10 mouse cellular contexts compared by ENCODE assay signal in the genomic region with DNA sequence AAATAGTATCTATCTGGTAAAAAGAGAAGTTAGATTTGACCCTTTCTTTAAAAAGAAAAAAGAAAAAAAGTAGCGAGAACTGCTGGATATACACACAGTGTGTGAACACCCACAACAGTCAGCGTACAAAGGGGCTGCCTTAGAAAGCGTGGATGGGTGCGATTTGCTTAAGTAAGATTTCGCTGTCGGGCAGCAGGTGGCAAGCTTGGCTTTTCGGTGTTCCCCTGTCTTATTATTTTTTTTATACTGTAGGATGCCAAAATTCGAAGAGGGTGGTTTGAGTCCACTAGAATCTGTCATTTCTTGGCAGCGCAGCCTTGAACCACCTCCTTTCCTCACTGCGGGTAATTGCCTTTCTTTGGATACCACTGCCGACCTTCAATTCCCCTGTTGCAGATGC.
DNase-seq lines count a peak whose midpoint lies in the region; ATAC-seq lines count a peak whose summit lies in the region.
"Had no signal": no experiment of that assay in that cellular context is flagged by ENCODE, and none has a peak within 500 bp of the region (broad histone marks: within the 10 kb centered on the region; RNA-seq: fewer than 3 reads in every experiment).

No protein-coding gene starts in this region.

- peaks cover 24% of the 10 kb centered on the region for H3K4me1 ChIP-seq in embryonic facial prominence, embryonic 14.5 days (ENCODE audit: control insufficient read depth, insufficient read depth, low read length)
- H3K4me1 ChIP-seq in embryonic facial prominence, embryonic 10.5 days: peaks cover 13% of the 10 kb centered on the region
- H3K4me1 ChIP-seq: neural tube, embryonic 12.5 days had no signal

- whole genome bisulfite sequencing in embryonic facial prominence, embryonic 14.5 days: 65% methylated on average over 11 of the region's 11 CpGs
- 89% methylated on average over 11 of the region's 11 CpGs for WGBS in embryonic facial prominence, embryonic 10.5 days

- 0 out of 2 replicates have a peak, but pooled peaks have one; percentile 22 for ATAC-seq in embryonic facial prominence, embryonic 14.5 days (ENCODE audit: low read depth)

- peak; percentile 74 for DNase-seq in embryonic facial prominence, embryonic 14.5 days (ENCODE audit: low spot score)
- no peak for DNase-seq in embryonic facial prominence, embryonic 10.5 days (ENCODE audit: low spot score)
- DNase-seq in testis, postnatal 10 days (ENCODE audit: low spot score): peak; percentile 58
- no peak for DNase-seq in testis, postnatal 14 days (ENCODE audit: low spot score)
- peak; percentile 35 to 68 for DNase-seq in left cerebral cortex, adult 18-20 months (ENCODE audit: low spot score in 2 of 2)
- peak; percentile 69 for DNase-seq in telencephalon, adult 2 months (ENCODE audit: low read depth, low spot score)
- no peak for DNase-seq in thymus, adult 18-20 months
- no peak for DNase-seq in kidney, adult 18-20 months

- no peaks in the 10 kb centered on the region for H3K9me3 ChIP-seq in embryonic facial prominence, embryonic 14.5 days (ENCODE audit: control insufficient read depth, low read length)
- H3K9me3 ChIP-seq in embryonic facial prominence, embryonic 10.5 days: no peaks in the 10 kb centered on the region
- H3K9me3 ChIP-seq: embryonic facial prominence, embryonic 12.5 days; neural tube, embryonic 12.5 days had no signal

- H3K9ac ChIP-seq in embryonic facial prominence, embryonic 14.5 days (ENCODE audit: low read depth, low read length): no peak overlapping the region
- H3K9ac ChIP-seq: embryonic facial prominence, embryonic 12.5 days; neural tube, embryonic 12.5 days had no signal

- H3K4me3 ChIP-seq in embryonic facial prominence, embryonic 14.5 days (ENCODE audit: low read depth, low read length): no peak overlapping the region
- no peak overlapping the region for H3K4me3 ChIP-seq in embryonic facial prominence, embryonic 10.5 days
- H3K4me3 ChIP-seq: embryonic facial prominence, embryonic 12.5 days; neural tube, embryonic 12.5 days had no signal

- no peak overlapping the region for H3K27ac ChIP-seq in embryonic facial prominence, embryonic 14.5 days (replicated peaks; ENCODE audit: low read depth, low read length)
- no peak overlapping the region for H3K27ac ChIP-seq in embryonic facial prominence, embryonic 10.5 days (replicated peaks)
- H3K27ac ChIP-seq: embryonic facial prominence, embryonic 12.5 days; neural tube, embryonic 12.5 days had no signal

- no peaks in the 10 kb centered on the region for H3K36me3 ChIP-seq in embryonic facial prominence, embryonic 14.5 days (ENCODE audit: control insufficient read depth, insufficient read depth, low read length)
- H3K36me3 ChIP-seq in embryonic facial prominence, embryonic 10.5 days (replicated peaks): no peaks in the 10 kb centered on the region; the same call in 1 of the 2 replicates
- H3K36me3 ChIP-seq: embryonic facial prominence, embryonic 12.5 days; neural tube, embryonic 12.5 days had no signal

- no peaks in the 10 kb centered on the region for H3K27me3 ChIP-seq in embryonic facial prominence, embryonic 14.5 days (replicated peaks; ENCODE audit: control insufficient read depth, insufficient read depth, low read length)
- no peaks in the 10 kb centered on the region for H3K27me3 ChIP-seq in embryonic facial prominence, embryonic 10.5 days (replicated peaks; ENCODE audit: low read depth, poor library complexity, severe bottlenecking)
- H3K27me3 ChIP-seq: embryonic facial prominence, embryonic 12.5 days; neural tube, embryonic 12.5 days had no signal

- no peak overlapping the region for H3K4me2 ChIP-seq in embryonic facial prominence, embryonic 14.5 days (ENCODE audit: low read depth, low read length)
- H3K4me2 ChIP-seq: embryonic facial prominence, embryonic 12.5 days; neural tube, embryonic 12.5 days had no signal

Comparison
In these comparisons a context has a peak if more than half of its experiments do, and no peak if none do; other contexts are left out.
1. DNase-seq: peak in embryonic facial prominence, embryonic 14.5 days (single experiment), testis, postnatal 10 days (single experiment), left cerebral cortex, adult 18-20 months (2 of 2) and telencephalon, adult 2 months (single experiment); none in embryonic facial prominence, embryonic 10.5 days (single experiment), testis, postnatal 14 days (single experiment), thymus, adult 18-20 months (0 of 2) and kidney, adult 18-20 months (single experiment).